Mouse (Mus musculus): ENCODE data around the gene Abcd3. TPM values are rescaled to one million over a fixed set of nuclear protein-coding genes. Genes with fewer than 3 reads are reported as not detected.

The Abcd3 gene
- 59.4 and 61.7 TPM in 2 replicates for polyA plus RNA-seq (2014; fragmentation: Nextera tagmentation; extraction: Ambion mirVana)

- Histone ChIP-seq H3K4me2 (ENCODE audit: low read depth) (peak within 1 kb of the TSS; percentile 74), H3K4me1 (ENCODE audit: control insufficient read depth, insufficient read depth, low read length) (peaks cover 10% of the 10 kb centered on the region; the same call in 1 of the 2 replicates), H3K36me3 (ENCODE audit: control insufficient read depth, insufficient read depth, low read length) (no peaks in the 10 kb centered on the region), H3K9ac (ENCODE audit: low read length) (peak within 1 kb of the TSS; percentile 92), H3K4me3 (ENCODE audit: low read depth, low read length) (peak within 1 kb of the TSS; percentile 82), H3K27me3 (ENCODE audit: control insufficient read depth, insufficient read depth, low read length) (no peaks in the 10 kb centered on the region), H3K27ac (ENCODE audit: low read depth, low read length) (peak within 1 kb of the TSS; percentile 93), H3K9me3 (ENCODE audit: control insufficient read depth, low read length) (no peaks in the 10 kb centered on the region)
- ATAC-seq (ENCODE audit: insufficient read depth, low FRiP score, low TSS enrichment) (peak; percentile 94), DNase-seq (ENCODE audit: low spot score) (peak; percentile 99)
- WGBS: under 1% methylated on average over 98 of the region's 99 CpGs
Measured at GRCm38 (mm10) chr3:121814877-121815548, at the start of gene Abcd3. TSS of gene Abcd3 (minus strand) at chr3:121815302.

GRCm38 (mm10) chr3:121859142-121859541 is 44.0 kb upstream of the Abcd3 start:
- Histone ChIP-seq H3K4me3 (ENCODE audit: low read depth, low read length) (no peak overlapping the region), H3K4me2 (ENCODE audit: low read depth) (no peak overlapping the region), H3K9ac (ENCODE audit: low read length) (no peak overlapping the region), H3K27me3 (ENCODE audit: control insufficient read depth, insufficient read depth, low read length) (no peaks in the 10 kb centered on the region), H3K36me3 (ENCODE audit: control insufficient read depth, insufficient read depth, low read length) (no peaks in the 10 kb centered on the region), H3K9me3 (ENCODE audit: control insufficient read depth, low read length) (no peaks in the 10 kb centered on the region), H3K4me1 (ENCODE audit: control insufficient read depth, insufficient read depth, low read length) (no peaks in the 10 kb centered on the region; the same call in 1 of the 2 replicates), H3K27ac (ENCODE audit: low read depth, low read length) (no peak overlapping the region)
- ATAC-seq (ENCODE audit: insufficient read depth, low FRiP score, low TSS enrichment) (no peak), DNase-seq (ENCODE audit: low spot score) (peak; percentile 15)
- 39% methylated on average over 5 of the region's 5 CpGs for WGBS

GRCm38 (mm10) chr3:121856131-121856530 is 41.0 kb upstream of the Abcd3 start:
- 95% methylated on average over 4 of the region's 4 CpGs for whole genome bisulfite sequencing
- no peaks in the 10 kb centered on the region for H3K27me3 ChIP-seq (ENCODE audit: control insufficient read depth, insufficient read depth, low read length)
- H3K4me1 ChIP-seq (ENCODE audit: control insufficient read depth, insufficient read depth, low read length): no peaks in the 10 kb centered on the region; the same call in none of the 2 replicates
- no peaks in the 10 kb centered on the region for H3K9me3 ChIP-seq (ENCODE audit: control insufficient read depth, low read length)
- no peak overlapping the region for H3K4me2 ChIP-seq (ENCODE audit: low read depth)
- no peak overlapping the region for H3K27ac ChIP-seq (ENCODE audit: low read depth, low read length)
- H3K36me3 ChIP-seq (ENCODE audit: control insufficient read depth, insufficient read depth, low read length): no peaks in the 10 kb centered on the region
- DNase-seq (ENCODE audit: low spot score): no peak
- no peak for ATAC-seq (ENCODE audit: insufficient read depth, low FRiP score, low TSS enrichment)
- H3K9ac ChIP-seq (ENCODE audit: low read length): no peak overlapping the region
- no peak overlapping the region for H3K4me3 ChIP-seq (ENCODE audit: low read depth, low read length)

GRCm38 (mm10) chr3:121853781-121854520 is 38.8 kb upstream of the Abcd3 start:
- no peak for ATAC-seq (ENCODE audit: insufficient read depth, low FRiP score, low TSS enrichment)
- no peak overlapping the region for H3K27ac ChIP-seq (ENCODE audit: low read depth, low read length)
- DNase-seq (ENCODE audit: low spot score): no peak
- H3K4me3 ChIP-seq (ENCODE audit: low read depth, low read length): no peak overlapping the region
- no peaks in the 10 kb centered on the region for H3K9me3 ChIP-seq (ENCODE audit: control insufficient read depth, low read length)
- H3K9ac ChIP-seq (ENCODE audit: low read length): no peak overlapping the region
- no peak overlapping the region for H3K4me2 ChIP-seq (ENCODE audit: low read depth)
- no peaks in the 10 kb centered on the region; the same call in none of the 2 replicates for H3K4me1 ChIP-seq (ENCODE audit: control insufficient read depth, insufficient read depth, low read length)
- H3K36me3 ChIP-seq (ENCODE audit: control insufficient read depth, insufficient read depth, low read length): no peaks in the 10 kb centered on the region
- 74% methylated on average over 5 of the region's 5 CpGs for WGBS
- H3K27me3 ChIP-seq (ENCODE audit: control insufficient read depth, insufficient read depth, low read length): no peaks in the 10 kb centered on the region

GRCm38 (mm10) chr3:121852074-121852826 is 37.1 kb upstream of the Abcd3 start:
- H3K4me1 ChIP-seq (ENCODE audit: control insufficient read depth, insufficient read depth, low read length): no peaks in the 10 kb centered on the region; the same call in 1 of the 2 replicates
- no peaks in the 10 kb centered on the region for H3K27me3 ChIP-seq (ENCODE audit: control insufficient read depth, insufficient read depth, low read length)
- H3K4me3 ChIP-seq (ENCODE audit: low read depth, low read length): no peak overlapping the region
- no peak overlapping the region for H3K9ac ChIP-seq (ENCODE audit: low read length)
- ATAC-seq (ENCODE audit: insufficient read depth, low FRiP score, low TSS enrichment) (no peak), DNase-seq (ENCODE audit: low spot score) (no peak)
- no peak overlapping the region for H3K27ac ChIP-seq (ENCODE audit: low read depth, low read length)
- WGBS: 28% methylated on average over 4 of the region's 4 CpGs
- no peak overlapping the region for H3K4me2 ChIP-seq (ENCODE audit: low read depth)
- no peaks in the 10 kb centered on the region for H3K9me3 ChIP-seq (ENCODE audit: control insufficient read depth, low read length)
- no peaks in the 10 kb centered on the region for H3K36me3 ChIP-seq (ENCODE audit: control insufficient read depth, insufficient read depth, low read length)

GRCm38 (mm10) chr3:121851006-121851405 is 35.9 kb upstream of the Abcd3 start:
- no peaks in the 10 kb centered on the region for H3K9me3 ChIP-seq (ENCODE audit: control insufficient read depth, low read length)
- no peak for DNase-seq (ENCODE audit: low spot score)
- 84% methylated on average over 3 of the region's 3 CpGs for WGBS
- no peak overlapping the region for H3K9ac ChIP-seq (ENCODE audit: low read length)
- no peak for ATAC-seq (ENCODE audit: insufficient read depth, low FRiP score, low TSS enrichment)
- no peaks in the 10 kb centered on the region; the same call in 1 of the 2 replicates for H3K4me1 ChIP-seq (ENCODE audit: control insufficient read depth, insufficient read depth, low read length)
- H3K36me3 ChIP-seq (ENCODE audit: control insufficient read depth, insufficient read depth, low read length): no peaks in the 10 kb centered on the region
- no peak overlapping the region for H3K4me2 ChIP-seq (ENCODE audit: low read depth)
- no peaks in the 10 kb centered on the region for H3K27me3 ChIP-seq (ENCODE audit: control insufficient read depth, insufficient read depth, low read length)
- no peak overlapping the region for H3K4me3 ChIP-seq (ENCODE audit: low read depth, low read length)
- H3K27ac ChIP-seq (ENCODE audit: low read depth, low read length): no peak overlapping the region

- no peak for ATAC-seq (ENCODE audit: insufficient read depth, low FRiP score, low TSS enrichment)
- Histone ChIP-seq H3K4me2 (ENCODE audit: low read depth) (no peak overlapping the region), H3K9ac (ENCODE audit: low read length) (no peak overlapping the region), H3K9me3 (ENCODE audit: control insufficient read depth, low read length) (no peaks in the 10 kb centered on the region), H3K4me1 (ENCODE audit: control insufficient read depth, insufficient read depth, low read length) (no peaks in the 10 kb centered on the region; the same call in 1 of the 2 replicates), H3K36me3 (ENCODE audit: control insufficient read depth, insufficient read depth, low read length) (no peaks in the 10 kb centered on the region), H3K27ac (ENCODE audit: low read depth, low read length) (no peak overlapping the region), H3K27me3 (ENCODE audit: control insufficient read depth, insufficient read depth, low read length) (no peaks in the 10 kb centered on the region), H3K4me3 (ENCODE audit: low read depth, low read length) (no peak overlapping the region)
- 98% methylated on average over 4 of the region's 4 CpGs for WGBS
- DNase-seq (ENCODE audit: low spot score): no peak
Measured at GRCm38 (mm10) chr3:121850381-121850780, 35.3 kb upstream of the Abcd3 start.

- ATAC-seq (ENCODE audit: insufficient read depth, low FRiP score, low TSS enrichment): no peak
- no peaks in the 10 kb centered on the region for H3K9me3 ChIP-seq (ENCODE audit: control insufficient read depth, low read length)
- no peak overlapping the region for H3K4me2 ChIP-seq (ENCODE audit: low read depth)
- no peaks in the 10 kb centered on the region for H3K27me3 ChIP-seq (ENCODE audit: control insufficient read depth, insufficient read depth, low read length)
- no peak for DNase-seq (ENCODE audit: low spot score)
- no peak overlapping the region for H3K4me3 ChIP-seq (ENCODE audit: low read depth, low read length)
- no peaks in the 10 kb centered on the region for H3K36me3 ChIP-seq (ENCODE audit: control insufficient read depth, insufficient read depth, low read length)
- no peaks in the 10 kb centered on the region; the same call in 1 of the 2 replicates for H3K4me1 ChIP-seq (ENCODE audit: control insufficient read depth, insufficient read depth, low read length)
- H3K9ac ChIP-seq (ENCODE audit: low read length): no peak overlapping the region
- no peak overlapping the region for H3K27ac ChIP-seq (ENCODE audit: low read depth, low read length)
Measured at GRCm38 (mm10) chr3:121847296-121847695, 32.2 kb upstream of the Abcd3 start.
